Mouse (Mus musculus) ES-Bruce4 (cell line): ENCODE data around the gene Mthfr. TPM values are rescaled to one million over a fixed set of nuclear protein-coding genes. Genes with fewer than 3 reads are reported as not detected.

Source experiments
- H3K27ac ChIP-seq: 2 replicates; pipeline ENCODE4 v1.5.1; 2012; ENCODE audit warnings: low read length, inconsistent platforms; ENCODE audit not compliant: insufficient read depth
- H3K27me3 ChIP-seq: 2 replicates; pipeline ENCODE4 v1.6.1; 2012; ENCODE audit warnings: mild to moderate bottlenecking, low read length, inconsistent platforms; ENCODE audit not compliant: control insufficient read depth, poor library complexity, insufficient read depth, severe bottlenecking
- H3K36me3 ChIP-seq: 2 replicates; pipeline ENCODE4 v1.6.1; 2012; ENCODE audit warnings: inconsistent platforms, mild to moderate bottlenecking, low read length, moderate library complexity; ENCODE audit not compliant: control insufficient read depth, poor library complexity, insufficient read depth, severe bottlenecking
- H3K4me1 ChIP-seq: one replicate; pipeline ENCODE4 v1.8.1; 2011; ENCODE audit warnings: low read length; ENCODE audit not compliant: control insufficient read depth, insufficient read depth
- H3K4me3 ChIP-seq: 2 replicates; pipeline ENCODE4 v1.5.1; 2011; ENCODE audit warnings: low read depth, mild to moderate bottlenecking, low read length
- H3K9ac ChIP-seq: 2 replicates; pipeline ENCODE4 v1.6.1; 2012; ENCODE audit warnings: low read depth, mild to moderate bottlenecking, inconsistent platforms; ENCODE audit not compliant: poor library complexity, severe bottlenecking
- H3K9me3 ChIP-seq: replicated peaks from 2 replicates; pipeline ENCODE4 v1.6.1; 2012; ENCODE audit warnings: mild to moderate bottlenecking, low read length, inconsistent platforms; ENCODE audit not compliant: control insufficient read depth, poor library complexity, insufficient read depth, severe bottlenecking
- CTCF ChIP-seq: IDR thresholded peaks from one replicate; pipeline ENCODE4 v1.8.1; 2011; ENCODE audit warnings: low read depth, low read length
- EP300 ChIP-seq: IDR thresholded peaks from 2 replicates; pipeline ENCODE4 v1.6.1; 2011; ENCODE audit warnings: low read depth, low read length; ENCODE audit not compliant: insufficient read depth
- POLR2A ChIP-seq: IDR thresholded peaks from one replicate; pipeline ENCODE4 v1.8.1; 2011; ENCODE audit warnings: low read length; ENCODE audit not compliant: insufficient read depth
- polyA plus RNA-seq: library from polyadenylated mRNA; stranded (reverse); fragments of >200 nt; gene quantifications from 2 replicates; pipeline ENCODE4 v1.2.4, GENCODE M21; 2011; ENCODE audit warnings: low read depth; ENCODE audit not compliant: missing spikeins, insufficient read depth, insufficient read length

Mthfr gene
- polyA plus RNA-seq, 1 experiment, result 13.7 TPM

GRCm38 (mm10) chr4:148074521-148075189 is 35.8 kb downstream of the Mthfr start:
- Histone ChIP-seq H3K4me1 (peaks cover 4% of the 10 kb centered on the region), H3K27me3 (no peaks in the 10 kb centered on the region), H3K27ac (0 out of 2 replicates have a peak overlapping the region, but pooled peaks have one; percentile 0), H3K36me3 (peaks cover 2% of the 10 kb centered on the region; the same call in 1 of the 2 replicates), H3K4me3 (peak overlapping the region; percentile 23), H3K9me3 (no peaks in the 10 kb centered on the region), H3K9ac (peak overlapping the region; percentile 30)
- TF ChIP-seq CTCF, result no peak
- no peak for TF ChIP-seq POLR2A
- no peak for TF ChIP-seq EP300

GRCm38 (mm10) chr4:148075259-148075658 is 36.4 kb downstream of the Mthfr start:
- Histone ChIP-seq H3K27ac (0 out of 2 replicates have a peak overlapping the region, but pooled peaks have one; percentile 0), H3K27me3 (no peaks in the 10 kb centered on the region), H3K4me1 (peaks cover 4% of the 10 kb centered on the region), H3K36me3 (peaks cover 8% of the 10 kb centered on the region), H3K9ac (peak overlapping the region; percentile 30), H3K9me3 (no peaks in the 10 kb centered on the region), H3K4me3 (peak overlapping the region; percentile 23)
- TF ChIP-seq EP300 (no peak), POLR2A (no peak), CTCF (no peak)

GRCm38 (mm10) chr4:148075881-148076280 is 37.0 kb downstream of the Mthfr start:
- H3K27me3 ChIP-seq, result no peaks in the 10 kb centered on the region
- peak overlapping the region; percentile 7; the same call in 1 of the 2 replicates for H3K9ac ChIP-seq
- no peaks in the 10 kb centered on the region for H3K9me3 ChIP-seq
- TF ChIP-seq POLR2A, result no peak
- H3K27ac ChIP-seq, result no peak overlapping the region
- H3K36me3 ChIP-seq, result peaks cover 14% of the 10 kb centered on the region
- no peak overlapping the region for H3K4me3 ChIP-seq
- H3K4me1 ChIP-seq, result peaks cover 4% of the 10 kb centered on the region

GRCm38 (mm10) chr4:148079212-148079611 is 40.3 kb downstream of the Mthfr start:
- Histone ChIP-seq H3K27me3 (no peaks in the 10 kb centered on the region), H3K9me3 (no peaks in the 10 kb centered on the region), H3K9ac (no peak overlapping the region), H3K4me1 (peaks cover 4% of the 10 kb centered on the region), H3K36me3 (peaks cover 34% of the 10 kb centered on the region), H3K4me3 (no peak overlapping the region), H3K27ac (no peak overlapping the region; the same call in 1 of the 2 replicates)
- TF ChIP-seq EP300, result no peak
- TF ChIP-seq CTCF, result peak; percentile 66
- no peak for TF ChIP-seq POLR2A

- H3K36me3 ChIP-seq, result peaks cover 34% of the 10 kb centered on the region
- H3K27me3 ChIP-seq, result no peaks in the 10 kb centered on the region
- peaks cover 2% of the 10 kb centered on the region for H3K4me1 ChIP-seq
- no peak overlapping the region for H3K4me3 ChIP-seq
- no peak overlapping the region for H3K9ac ChIP-seq
- no peak for TF ChIP-seq EP300
- no peak for TF ChIP-seq POLR2A
- TF ChIP-seq CTCF, result no peak
- H3K27ac ChIP-seq, result no peak overlapping the region
- no peaks in the 10 kb centered on the region for H3K9me3 ChIP-seq
Measured at GRCm38 (mm10) chr4:148079944-148080596, 41.2 kb downstream of the Mthfr start.

GRCm38 (mm10) chr4:148080597-148080973 is 41.7 kb downstream of the Mthfr start:
- Histone ChIP-seq H3K4me1 (peaks cover 2% of the 10 kb centered on the region), H3K9ac (no peak overlapping the region), H3K4me3 (no peak overlapping the region), H3K36me3 (peaks cover 34% of the 10 kb centered on the region), H3K27ac (no peak overlapping the region), H3K9me3 (no peaks in the 10 kb centered on the region), H3K27me3 (no peaks in the 10 kb centered on the region)
- TF ChIP-seq CTCF (no peak), POLR2A (no peak), EP300 (no peak)
